Mouse (Mus musculus) limb, embryonic 15.5 days (tissue): ENCODE measurements around the gene Mblac1. TPM values are rescaled to one million over a fixed set of nuclear protein-coding genes. Genes with fewer than 3 reads are reported as not detected.

Experiments
- ATAC-seq: fragments of 200-750 bp; cut with Nextera tagmentation; 2 replicates; pipeline ENCODE4 v1.8.0; 2017; ENCODE audit warnings: low read depth, moderate TSS enrichment; ENCODE audit not compliant: insufficient number of reproducible peaks, low FRiP score, low TSS enrichment
- H3K27ac ChIP-seq: fragments of 300-500 bp; sonication (generic); 2 replicates; pipeline ENCODE4 v1.5.1; 2015; ENCODE audit warnings: moderate library complexity, mild to moderate bottlenecking, inconsistent platforms
- H3K27me3 ChIP-seq: fragments of 300-500 bp; sonication (generic); 2 replicates; pipeline ENCODE4 v1.6.1; 2015; ENCODE audit warnings: inconsistent platforms
- H3K36me3 ChIP-seq: fragments of 300-500 bp; sonication (generic); 2 replicates; pipeline ENCODE4 v1.6.1; 2015; ENCODE audit warnings: inconsistent platforms
- H3K4me1 ChIP-seq: fragments of 300-500 bp; sonication (generic); 2 replicates; pipeline ENCODE4 v1.6.1; 2015; ENCODE audit warnings: inconsistent platforms
- H3K4me2 ChIP-seq: fragments of 300-500 bp; sonication (generic); 2 replicates; pipeline ENCODE4 v1.6.1; 2015; ENCODE audit warnings: mild to moderate bottlenecking, inconsistent platforms
- H3K4me3 ChIP-seq: fragments of 300-500 bp; sonication (generic); 2 replicates; pipeline ENCODE4 v1.5.1; 2015; ENCODE audit warnings: mild to moderate bottlenecking, inconsistent platforms
- H3K9ac ChIP-seq: fragments of 300-500 bp; sonication (generic); 2 replicates; pipeline ENCODE4 v1.6.1; 2015; ENCODE audit warnings: inconsistent platforms
- H3K9me3 ChIP-seq: fragments of 300-500 bp; sonication (generic); 2 replicates; pipeline ENCODE4 v1.6.1; 2016; ENCODE audit warnings: inconsistent platforms
- WGBS: fragments of 180-500 bp; shearing (Covaris S2); methylation state at CpG from one replicate; pipeline ENCODE4 v1.1.7; 2015; 5-methylcytosine and 5-hydroxymethylcytosine counted together
- polyA plus RNA-seq: library from polyadenylated mRNA; unstranded; fragments of >200 nt; fragmentation: Nextera tagmentation; extraction: Ambion mirVana; gene quantifications from 2 replicates; pipeline ENCODE4 v1.2.1, GENCODE M21; 2015

The Mblac1 gene
- 8.4 and 9.2 TPM in 2 replicates for polyA plus RNA-seq

GRCm38 (mm10) chr5:138193771-138194727 lies at the start of gene Mblac1:
TSS of gene Mblac1 (plus strand) at chr5:138194314.
- Histone ChIP-seq H3K36me3 (peaks cover 35% of the 10 kb centered on the region), H3K4me3 (peak within 1 kb of the TSS; percentile 74), H3K4me2 (peak within 1 kb of the TSS; percentile 78), H3K27ac (peak within 1 kb of the TSS; percentile 89), H3K9me3 (no peaks in the 10 kb centered on the region), H3K4me1 (peaks cover 7% of the 10 kb centered on the region), H3K9ac (peak within 1 kb of the TSS; percentile 90), H3K27me3 (no peaks in the 10 kb centered on the region)
- WGBS, result 7% methylated on average over 54 of the region's 54 CpGs
- ATAC-seq, result peak; percentile 81

GRCm38 (mm10) chr5:138154390-138154789 lies 39.7 kb upstream of the Mblac1 start:
- Histone ChIP-seq H3K36me3 (peaks cover 32% of the 10 kb centered on the region), H3K4me3 (peak overlapping the region; percentile 79), H3K4me1 (peaks cover 4% of the 10 kb centered on the region; the same call in 1 of the 2 replicates), H3K27me3 (no peaks in the 10 kb centered on the region), H3K9ac (no peak overlapping the region), H3K9me3 (no peaks in the 10 kb centered on the region), H3K27ac (no peak overlapping the region), H3K4me2 (peak overlapping the region; percentile 61)
- no peak for ATAC-seq
- WGBS, result 80% methylated on average over 3 of the region's 3 CpGs

GRCm38 (mm10) chr5:138155443-138155976 lies 38.6 kb upstream of the Mblac1 start, which contains the start of gene Zfp113:
TSS of gene Zfp113 (minus strand) at chr5:138155744.
- Histone ChIP-seq H3K9me3 (no peaks in the 10 kb centered on the region), H3K27ac (peak within 1 kb of the TSS; percentile 89), H3K27me3 (no peaks in the 10 kb centered on the region), H3K4me3 (peak within 1 kb of the TSS; percentile 79), H3K4me2 (peak within 1 kb of the TSS; percentile 61), H3K9ac (peak within 1 kb of the TSS; percentile 77), H3K4me1 (peaks cover 5% of the 10 kb centered on the region; the same call in 1 of the 2 replicates), H3K36me3 (peaks cover 27% of the 10 kb centered on the region)
- ATAC-seq, result peak; percentile 95
- under 1% methylated on average over 31 of the region's 31 CpGs for WGBS

- Histone ChIP-seq H3K27ac (peak overlapping the region; percentile 81; the same call in 1 of the 2 replicates), H3K4me3 (peak overlapping the region; percentile 77), H3K4me2 (peak overlapping the region; percentile 72), H3K27me3 (no peaks in the 10 kb centered on the region), H3K4me1 (peaks cover 14% of the 10 kb centered on the region; the same call in 1 of the 2 replicates), H3K9ac (no peak overlapping the region), H3K36me3 (peaks cover 32% of the 10 kb centered on the region), H3K9me3 (no peaks in the 10 kb centered on the region)
- ATAC-seq, result no peak
- WGBS, result 70% methylated on average over 7 of the region's 7 CpGs
Observed at GRCm38 (mm10) chr5:138160224-138160762, 33.8 kb upstream of the Mblac1 start.

- ATAC-seq, result peak; percentile 94
- Histone ChIP-seq H3K4me2 (peak within 1 kb of the TSS; percentile 72), H3K36me3 (peaks cover 40% of the 10 kb centered on the region), H3K4me1 (peaks cover 16% of the 10 kb centered on the region; the same call in 1 of the 2 replicates), H3K27ac (peak within 1 kb of the TSS; percentile 81), H3K9ac (peak within 1 kb of the TSS; percentile 82), H3K4me3 (peak within 1 kb of the TSS; percentile 77), H3K27me3 (no peaks in the 10 kb centered on the region), H3K9me3 (no peaks in the 10 kb centered on the region)
- WGBS, result under 1% methylated on average over 42 of the region's 42 CpGs
Observed at GRCm38 (mm10) chr5:138160842-138161665, 33.1 kb upstream of the Mblac1 start, which contains the start of gene Cops6. TSS of gene Cops6 (plus strand) at chr5:138161071.

- H3K27me3 ChIP-seq, result no peaks in the 10 kb centered on the region
- no peak overlapping the region for H3K27ac ChIP-seq
- H3K36me3 ChIP-seq, result peaks cover 60% of the 10 kb centered on the region
- ATAC-seq, result no peak
- no peak overlapping the region for H3K4me2 ChIP-seq
- no peak overlapping the region for H3K9ac ChIP-seq
- no peak overlapping the region for H3K4me3 ChIP-seq
- H3K4me1 ChIP-seq, result peaks cover 16% of the 10 kb centered on the region; the same call in 1 of the 2 replicates
- 66% methylated on average over 6 of the region's 6 CpGs for WGBS
- H3K9me3 ChIP-seq, result no peaks in the 10 kb centered on the region
Observed at GRCm38 (mm10) chr5:138163046-138163445, 31.1 kb upstream of the Mblac1 start.

- Histone ChIP-seq H3K4me2 (no peak overlapping the region), H3K36me3 (peaks cover 65% of the 10 kb centered on the region), H3K9ac (no peak overlapping the region), H3K9me3 (no peaks in the 10 kb centered on the region), H3K27ac (no peak overlapping the region), H3K27me3 (no peaks in the 10 kb centered on the region), H3K4me3 (no peak overlapping the region), H3K4me1 (peaks cover 16% of the 10 kb centered on the region; the same call in 1 of the 2 replicates)
- 66% methylated on average over 10 of the region's 10 CpGs for WGBS
- no peak for ATAC-seq
Observed at GRCm38 (mm10) chr5:138163610-138164009, 30.5 kb upstream of the Mblac1 start.

- 67% methylated on average over 8 of the region's 8 CpGs for WGBS
Observed at GRCm38 (mm10) chr5:138165594-138165993, 28.5 kb upstream of the Mblac1 start.

GRCm38 (mm10) chr5:138170936-138171561 lies 23.1 kb upstream of the Mblac1 start:
- Histone ChIP-seq H3K27me3 (no peaks in the 10 kb centered on the region), H3K9ac (peak overlapping the region; percentile 71), H3K4me2 (peak overlapping the region; percentile 88), H3K36me3 (peaks cover 56% of the 10 kb centered on the region), H3K4me1 (peaks cover 13% of the 10 kb centered on the region), H3K9me3 (no peaks in the 10 kb centered on the region), H3K4me3 (peak overlapping the region; percentile 83), H3K27ac (peak overlapping the region; percentile 94)
- WGBS, result under 1% methylated on average over 47 of the region's 47 CpGs
- ATAC-seq, result peak; percentile 76

More at GRCm38 (mm10) chr5:138165594-138165993, 28.5 kb upstream of the Mblac1 start:
- no peak for ATAC-seq
- Histone ChIP-seq H3K27ac (0 out of 2 replicates have a peak overlapping the region, but pooled peaks have one; percentile 7), H3K27me3 (no peaks in the 10 kb centered on the region), H3K4me1 (peaks cover 22% of the 10 kb centered on the region), H3K9me3 (no peaks in the 10 kb centered on the region), H3K4me3 (no peak overlapping the region), H3K9ac (no peak overlapping the region), H3K36me3 (peaks cover 78% of the 10 kb centered on the region), H3K4me2 (no peak overlapping the region)

GRCm38 (mm10) chr5:138171695-138172491 lies 22.2 kb upstream of the Mblac1 start, which contains the start of the genes Ap4m1 and Mcm7:
TSS of gene Ap4m1 (plus strand) at chr5:138172002.
TSS of gene Mcm7 (minus strand) at chr5:138172422.
- WGBS, result under 1% methylated on average over 54 of the region's 54 CpGs
- Histone ChIP-seq H3K4me1 (peaks cover 13% of the 10 kb centered on the region), H3K9me3 (no peaks in the 10 kb centered on the region), H3K4me3 (peak within 1 kb of the TSS; percentile 83), H3K36me3 (peaks cover 53% of the 10 kb centered on the region), H3K27ac (peak within 1 kb of the TSS; percentile 94), H3K9ac (peak within 1 kb of the TSS; percentile 71), H3K27me3 (no peaks in the 10 kb centered on the region), H3K4me2 (peak within 1 kb of the TSS; percentile 88)
- ATAC-seq, result peak; percentile 91
